Mouse (Mus musculus) hindbrain, embryonic 16.5 days (tissue): ENCODE data around the gene Wnt6. TPM values are rescaled to one million over a fixed set of nuclear protein-coding genes. Genes with fewer than 3 reads are reported as not detected.

ENCODE experiments used
- ATAC-seq: fragments of 200-750 bp; cut with Nextera tagmentation; 2 replicates; pipeline ENCODE4 v1.8.0; 2017; ENCODE audit warnings: moderate TSS enrichment, moderate library complexity
- H3K27ac ChIP-seq: fragments of 300-500 bp; sonication (generic); 2 replicates; pipeline ENCODE4 v1.5.1; 2014; ENCODE audit warnings: low read depth, mild to moderate bottlenecking, control low read depth, low read length, moderate library complexity
- H3K27me3 ChIP-seq: fragments of 300-500 bp; sonication (generic); replicated peaks from 2 replicates; pipeline ENCODE4 v1.6.1; 2014; ENCODE audit warnings: low read length; ENCODE audit not compliant: control insufficient read depth, insufficient read depth
- H3K36me3 ChIP-seq: fragments of 300-500 bp; sonication (generic); 2 replicates; pipeline ENCODE4 v1.6.1; 2014; ENCODE audit warnings: mild to moderate bottlenecking, low read length, moderate library complexity, mixed read lengths; ENCODE audit not compliant: control insufficient read depth, insufficient read depth
- H3K4me1 ChIP-seq: fragments of 300-500 bp; sonication (generic); 2 replicates; pipeline ENCODE4 v1.6.1; 2014; ENCODE audit warnings: low read depth, low read length; ENCODE audit not compliant: control insufficient read depth, insufficient read depth
- H3K4me2 ChIP-seq: fragments of 300-500 bp; sonication (generic); 2 replicates; pipeline ENCODE4 v1.6.1; 2014; ENCODE audit warnings: mild to moderate bottlenecking, low read length, control low read depth, moderate library complexity
- H3K4me3 ChIP-seq: fragments of 300-500 bp; sonication (generic); 2 replicates; pipeline ENCODE4 v1.5.1; 2014; ENCODE audit warnings: mild to moderate bottlenecking, low read length, control low read depth, moderate library complexity
- H3K9ac ChIP-seq: fragments of 300-500 bp; sonication (generic); 2 replicates; pipeline ENCODE4 v1.6.1; 2014; ENCODE audit warnings: low read depth, mild to moderate bottlenecking, control low read depth, low read length, moderate library complexity
- H3K9me3 ChIP-seq: fragments of 300-500 bp; sonication (generic); 2 replicates; pipeline ENCODE4 v1.6.1; 2014; ENCODE audit warnings: mild to moderate bottlenecking, low read length, moderate library complexity; ENCODE audit not compliant: control insufficient read depth
- WGBS: fragments of 180-500 bp; shearing (Covaris S2); extraction: QIAGEN DNeasy Blood & Tissue Kit; methylation state at CpG from one replicate; pipeline ENCODE4 v1.1.7; 2014; 5-methylcytosine and 5-hydroxymethylcytosine counted together
- polyA plus RNA-seq: library from polyadenylated mRNA; unstranded; fragments of >200 nt; fragmentation: Nextera tagmentation; extraction: Ambion mirVana; gene quantifications from 2 replicates; pipeline ENCODE4 v1.2.1, GENCODE M21; 2015

Wnt6 gene
- polyA plus RNA-seq: 4.9 and 6.1 TPM in 2 replicates

- H3K27ac ChIP-seq: no peak within 1 kb of the TSS
- H3K9me3 ChIP-seq: no peaks in the 10 kb centered on the region
- peaks cover 22% of the 10 kb centered on the region for H3K4me1 ChIP-seq
- peak within 1 kb of the TSS; percentile 57 for H3K9ac ChIP-seq
- ATAC-seq: no peak
- peak within 1 kb of the TSS; percentile 97 for H3K4me2 ChIP-seq
- H3K27me3 ChIP-seq: peaks cover 70% of the 10 kb centered on the region
- no peaks in the 10 kb centered on the region for H3K36me3 ChIP-seq
- peak within 1 kb of the TSS; percentile 52 for H3K4me3 ChIP-seq
- 0% methylated on average over 1 of the region's 8 CpGs for WGBS
Measured at GRCm38 (mm10) chr1:74771845-74771930, at the start of gene Wnt6. Gene Wnt6 (plus strand): TSS chr1:74771892.

GRCm38 (mm10) chr1:74723748-74724147 is 47.9 kb upstream of the Wnt6 start:
- no peak for ATAC-seq
- Histone ChIP-seq H3K4me1 (no peaks in the 10 kb centered on the region), H3K36me3 (no peaks in the 10 kb centered on the region), H3K27ac (no peak overlapping the region), H3K9ac (no peak overlapping the region), H3K27me3 (no peaks in the 10 kb centered on the region), H3K9me3 (no peaks in the 10 kb centered on the region), H3K4me2 (no peak overlapping the region), H3K4me3 (no peak overlapping the region)
- WGBS: 77% methylated on average over 2 of the region's 2 CpGs

GRCm38 (mm10) chr1:74726114-74726513 is 45.6 kb upstream of the Wnt6 start:
- no peaks in the 10 kb centered on the region for H3K27me3 ChIP-seq
- ATAC-seq: no peak
- no peak overlapping the region for H3K9ac ChIP-seq
- H3K4me1 ChIP-seq: no peaks in the 10 kb centered on the region
- H3K27ac ChIP-seq: no peak overlapping the region
- no peaks in the 10 kb centered on the region for H3K9me3 ChIP-seq
- no peaks in the 10 kb centered on the region for H3K36me3 ChIP-seq
- no peak overlapping the region for H3K4me2 ChIP-seq
- H3K4me3 ChIP-seq: no peak overlapping the region
- whole genome bisulfite sequencing: 90% methylated on average over 5 of the region's 5 CpGs

GRCm38 (mm10) chr1:74726674-74727073 is 45.0 kb upstream of the Wnt6 start:
- H3K9me3 ChIP-seq: no peaks in the 10 kb centered on the region
- no peaks in the 10 kb centered on the region for H3K27me3 ChIP-seq
- no peak overlapping the region for H3K27ac ChIP-seq
- no peak for ATAC-seq
- no peak overlapping the region for H3K9ac ChIP-seq
- H3K4me2 ChIP-seq: no peak overlapping the region
- no peaks in the 10 kb centered on the region for H3K4me1 ChIP-seq
- WGBS: 88% methylated on average over 5 of the region's 5 CpGs
- no peak overlapping the region for H3K4me3 ChIP-seq
- no peaks in the 10 kb centered on the region for H3K36me3 ChIP-seq

GRCm38 (mm10) chr1:74728446-74728845 is 43.2 kb upstream of the Wnt6 start:
- no peak overlapping the region for H3K9ac ChIP-seq
- H3K4me3 ChIP-seq: no peak overlapping the region
- H3K27ac ChIP-seq: no peak overlapping the region
- no peaks in the 10 kb centered on the region for H3K36me3 ChIP-seq
- H3K27me3 ChIP-seq: no peaks in the 10 kb centered on the region
- 76% methylated on average over 8 of the region's 8 CpGs for WGBS
- ATAC-seq: no peak
- H3K4me2 ChIP-seq: no peak overlapping the region
- H3K4me1 ChIP-seq: no peaks in the 10 kb centered on the region
- H3K9me3 ChIP-seq: no peaks in the 10 kb centered on the region

- no peaks in the 10 kb centered on the region for H3K36me3 ChIP-seq
- no peak overlapping the region for H3K9ac ChIP-seq
- no peak overlapping the region for H3K4me3 ChIP-seq
- H3K4me1 ChIP-seq: no peaks in the 10 kb centered on the region
- WGBS: 93% methylated on average over 12 of the region's 12 CpGs
- no peak for ATAC-seq
- no peaks in the 10 kb centered on the region for H3K9me3 ChIP-seq
- no peaks in the 10 kb centered on the region for H3K27me3 ChIP-seq
- no peak overlapping the region for H3K27ac ChIP-seq
- no peak overlapping the region for H3K4me2 ChIP-seq
Measured at GRCm38 (mm10) chr1:74736977-74737376, 34.7 kb upstream of the Wnt6 start.

- H3K4me3 ChIP-seq: no peak overlapping the region
- no peak for ATAC-seq
- H3K9me3 ChIP-seq: no peaks in the 10 kb centered on the region
- WGBS: 83% methylated on average over 7 of the region's 7 CpGs
- no peak overlapping the region for H3K9ac ChIP-seq
- H3K27ac ChIP-seq: no peak overlapping the region
- no peaks in the 10 kb centered on the region for H3K27me3 ChIP-seq
- no peaks in the 10 kb centered on the region for H3K4me1 ChIP-seq
- H3K36me3 ChIP-seq: no peaks in the 10 kb centered on the region
- H3K4me2 ChIP-seq: no peak overlapping the region
Measured at GRCm38 (mm10) chr1:74737500-74737899, 34.2 kb upstream of the Wnt6 start.

GRCm38 (mm10) chr1:74740846-74741245 is 30.8 kb upstream of the Wnt6 start:
- no peaks in the 10 kb centered on the region for H3K4me1 ChIP-seq
- H3K4me3 ChIP-seq: no peak overlapping the region
- WGBS: 77% methylated on average over 7 of the region's 7 CpGs
- H3K9me3 ChIP-seq: no peaks in the 10 kb centered on the region
- no peak for ATAC-seq
- no peaks in the 10 kb centered on the region for H3K27me3 ChIP-seq
- H3K4me2 ChIP-seq: no peak overlapping the region
- H3K9ac ChIP-seq: no peak overlapping the region
- no peaks in the 10 kb centered on the region for H3K36me3 ChIP-seq
- no peak overlapping the region for H3K27ac ChIP-seq

- H3K27ac ChIP-seq: no peak overlapping the region
- H3K9ac ChIP-seq: no peak overlapping the region
- H3K9me3 ChIP-seq: no peaks in the 10 kb centered on the region
- WGBS: 77% methylated on average over 5 of the region's 5 CpGs
- H3K4me2 ChIP-seq: no peak overlapping the region
- H3K27me3 ChIP-seq: peaks cover 5% of the 10 kb centered on the region
- no peaks in the 10 kb centered on the region for H3K36me3 ChIP-seq
- ATAC-seq: no peak
- H3K4me1 ChIP-seq: peaks cover 5% of the 10 kb centered on the region; the same call in 1 of the 2 replicates
- H3K4me3 ChIP-seq: no peak overlapping the region
Measured at GRCm38 (mm10) chr1:74747335-74747734, 24.4 kb upstream of the Wnt6 start.

GRCm38 (mm10) chr1:74748643-74749271 is 22.9 kb upstream of the Wnt6 start, which contains the start of gene Prkag3:
Gene Prkag3 (minus strand): TSS chr1:74749221.
- peak; percentile 63; the same call in 1 of the 2 replicates for ATAC-seq
- Histone ChIP-seq H3K27me3 (peaks cover 5% of the 10 kb centered on the region), H3K4me2 (peak within 1 kb of the TSS; percentile 49), H3K9me3 (no peaks in the 10 kb centered on the region), H3K36me3 (no peaks in the 10 kb centered on the region), H3K9ac (peak within 1 kb of the TSS; percentile 45; the same call in 1 of the 2 replicates), H3K4me3 (peak within 1 kb of the TSS; percentile 19; the same call in 1 of the 2 replicates), H3K27ac (no peak within 1 kb of the TSS), H3K4me1 (peaks cover 5% of the 10 kb centered on the region; the same call in 1 of the 2 replicates)
- 8% methylated on average over 30 of the region's 30 CpGs for WGBS
